Mouse (Mus musculus) liver, embryonic 12.5 days (tissue): ENCODE results near the gene Stag2. TPM values are rescaled to one million over a fixed set of nuclear protein-coding genes. Genes with fewer than 3 reads are reported as not detected.
A peak's percentile ranks its signal among the peaks of the same experiment; 100 is the strongest.

ENCODE experiments used
- ATAC-seq: fragments of 200-750 bp; cut with Nextera tagmentation; 2 replicates; pipeline ENCODE4 v1.8.0; 2017; ENCODE audit warnings: moderate number of reproducible peaks, mild to moderate bottlenecking, moderate library complexity
- H3K27ac ChIP-seq: fragments of 300-500 bp; sonication (generic); 2 replicates; pipeline ENCODE4 v1.5.1; 2016; ENCODE audit warnings: mild to moderate bottlenecking
- H3K27me3 ChIP-seq: fragments of 300-500 bp; sonication (generic); replicated peaks from 2 replicates; pipeline ENCODE4 v1.6.1; 2016; ENCODE audit warnings: mild to moderate bottlenecking, moderate library complexity
- H3K36me3 ChIP-seq: fragments of 300-500 bp; sonication (generic); 2 replicates; pipeline ENCODE4 v1.6.1; 2016; ENCODE audit warnings: mild to moderate bottlenecking, moderate library complexity
- H3K4me1 ChIP-seq: fragments of 300-500 bp; sonication (generic); 2 replicates; pipeline ENCODE4 v1.6.1; 2016
- H3K4me2 ChIP-seq: fragments of 300-500 bp; sonication (generic); 2 replicates; pipeline ENCODE4 v1.6.1; 2016; ENCODE audit warnings: mild to moderate bottlenecking, moderate library complexity
- H3K4me3 ChIP-seq: fragments of 300-500 bp; sonication (generic); 2 replicates; pipeline ENCODE4 v1.5.1; 2016; ENCODE audit warnings: mild to moderate bottlenecking, moderate library complexity
- H3K9ac ChIP-seq: fragments of 300-500 bp; sonication (generic); 2 replicates; pipeline ENCODE4 v1.6.1; 2016; ENCODE audit warnings: mild to moderate bottlenecking, moderate library complexity
- H3K9me3 ChIP-seq: fragments of 300-500 bp; sonication (generic); replicated peaks from 2 replicates; pipeline ENCODE4 v1.6.1; 2016; ENCODE audit warnings: mild to moderate bottlenecking, moderate library complexity
- WGBS: fragments of 180-500 bp; shearing (Covaris S2); methylation state at CpG from one replicate; pipeline ENCODE4 v1.1.7; 2016; ENCODE audit not compliant: insufficient replicate concordance; 5-methylcytosine and 5-hydroxymethylcytosine counted together
- polyA plus RNA-seq: library from polyadenylated mRNA; unstranded; fragments of >200 nt; fragmentation: Nextera tagmentation; extraction: Ambion mirVana; gene quantifications from 2 replicates; pipeline ENCODE4 v1.2.1, GENCODE M21; 2016

Stag2 gene
- polyA plus RNA-seq, 1 experiment from 2014 or later = 47.0 TPM

DNA sequence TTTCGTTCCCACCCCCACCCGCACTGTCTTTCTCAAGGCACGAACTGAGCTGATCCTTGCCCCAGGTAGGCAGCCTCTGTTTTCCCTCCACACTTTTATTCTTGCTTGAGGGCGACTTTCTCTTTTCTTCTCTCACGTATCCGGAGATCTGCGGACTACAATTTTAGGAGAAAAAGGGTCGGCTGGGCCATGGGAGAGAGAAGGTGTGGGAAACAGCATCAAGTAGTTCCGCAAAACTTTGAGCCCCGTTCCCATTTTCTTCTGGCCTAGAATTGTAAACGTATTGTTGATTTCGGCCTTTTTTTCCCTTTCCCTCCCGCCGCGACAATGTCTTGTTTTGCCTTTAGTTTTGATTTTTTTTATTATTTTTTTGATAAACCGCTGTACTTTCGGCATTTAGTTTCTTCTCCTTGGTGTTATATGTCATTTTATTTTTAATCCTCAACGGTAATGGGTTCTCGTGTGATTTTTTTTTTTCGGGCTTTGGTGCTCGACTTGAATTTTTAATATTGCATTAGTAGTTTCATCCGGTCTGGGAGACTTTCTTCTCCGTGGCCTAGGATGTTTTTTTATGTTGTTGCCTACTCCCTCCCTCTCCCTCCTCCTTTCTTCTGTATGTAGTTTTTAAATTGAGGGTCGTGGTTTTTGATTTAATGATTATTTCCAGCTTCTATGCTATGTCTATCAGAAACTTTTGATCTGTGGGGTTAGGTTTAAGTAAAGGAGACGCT is 2.1 kb downstream of the Stag2 start:
- H3K27ac ChIP-seq = peak overlapping the region; percentile 95
- H3K9ac ChIP-seq = peak overlapping the region; percentile 92
- H3K4me1 ChIP-seq = peaks cover 16% of the 10 kb centered on the region
- peak overlapping the region; percentile 73 for H3K4me3 ChIP-seq
- 8% methylated on average over 25 of the region's 25 CpGs for WGBS
- peak overlapping the region; percentile 70 for H3K4me2 ChIP-seq
- H3K27me3 ChIP-seq = no peaks in the 10 kb centered on the region
- H3K9me3 ChIP-seq = no peaks in the 10 kb centered on the region
- ATAC-seq = no peak
- no peaks in the 10 kb centered on the region for H3K36me3 ChIP-seq

DNA sequence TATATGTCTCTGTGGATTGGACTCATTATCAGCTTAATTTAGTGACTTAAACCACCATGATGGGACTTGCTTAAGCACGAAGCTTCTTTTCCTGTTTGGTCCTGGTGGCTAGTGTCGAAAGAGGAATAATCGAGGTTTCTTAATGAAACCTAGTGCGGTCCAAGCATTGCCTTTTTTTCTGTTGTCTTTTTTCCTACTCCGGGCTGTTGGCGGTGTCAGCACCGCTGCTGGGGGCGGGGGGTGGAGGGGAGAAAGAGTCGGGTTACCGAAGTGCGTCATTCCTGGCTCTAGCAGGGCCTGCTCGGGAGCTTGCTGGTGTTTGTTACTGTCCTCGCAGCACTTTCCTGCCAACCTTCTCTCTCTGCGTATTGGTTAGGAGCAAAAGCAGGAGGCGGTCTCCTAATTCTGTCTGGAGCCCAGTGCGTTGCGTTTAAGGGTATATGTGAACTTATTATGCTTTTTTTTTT is 2.8 kb downstream of the Stag2 start:
- ATAC-seq = peak; percentile 67
- H3K27ac ChIP-seq = peak overlapping the region; percentile 95
- peaks cover 16% of the 10 kb centered on the region for H3K4me1 ChIP-seq
- WGBS = 8% methylated on average over 15 of the region's 17 CpGs
- peak overlapping the region; percentile 92 for H3K9ac ChIP-seq
- peak overlapping the region; percentile 73 for H3K4me3 ChIP-seq
- no peaks in the 10 kb centered on the region for H3K27me3 ChIP-seq
- H3K9me3 ChIP-seq = no peaks in the 10 kb centered on the region
- H3K36me3 ChIP-seq = no peaks in the 10 kb centered on the region
- H3K4me2 ChIP-seq = peak overlapping the region; percentile 70

DNA sequence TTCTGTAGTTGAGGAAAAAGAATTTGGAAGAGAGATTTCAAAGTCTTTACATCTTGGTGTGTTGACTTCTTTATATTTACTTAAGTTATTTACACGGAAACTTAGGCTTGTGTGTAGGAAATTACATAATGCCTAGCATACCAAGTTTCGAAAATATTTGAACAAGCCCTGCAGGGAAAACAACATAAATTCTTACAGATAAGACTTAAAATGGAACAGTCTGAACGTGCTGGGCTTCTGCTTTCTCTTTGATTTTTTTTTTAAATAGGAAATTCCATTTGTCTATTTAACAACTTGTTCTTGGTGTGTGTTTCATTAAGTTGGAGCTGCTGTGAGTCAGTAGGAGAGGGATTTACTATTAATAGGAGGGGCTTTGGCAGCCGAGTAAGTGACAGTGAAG is 3.9 kb downstream of the Stag2 start:
- 6% methylated on average over 4 of the region's 4 CpGs for WGBS
- no peaks in the 10 kb centered on the region for H3K36me3 ChIP-seq
- H3K9ac ChIP-seq = peak overlapping the region; percentile 92

DNA sequence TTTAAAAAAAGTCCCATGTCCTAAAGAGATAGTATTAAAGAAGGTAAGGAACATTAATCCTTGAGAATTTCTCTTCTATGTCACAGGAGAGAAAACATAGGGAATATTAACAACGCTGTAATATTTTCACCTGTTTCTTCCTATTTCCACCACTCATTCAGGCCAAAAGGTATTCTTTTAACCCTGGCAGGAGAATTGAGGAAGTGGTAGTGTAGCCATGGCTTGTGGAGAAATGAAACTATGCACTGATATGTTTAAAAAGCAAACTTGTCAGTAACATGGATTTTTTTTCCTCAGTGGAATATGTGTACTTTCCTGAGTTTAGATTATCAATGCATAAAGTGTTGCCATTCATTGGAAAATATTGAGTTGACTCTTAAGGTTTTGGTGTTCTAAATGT is 16.3 kb downstream of the Stag2 start:
- ATAC-seq = no peak
- Histone ChIP-seq H3K27ac (no peak overlapping the region), H3K36me3 (no peaks in the 10 kb centered on the region), H3K4me1 (no peaks in the 10 kb centered on the region), H3K4me3 (no peak overlapping the region), H3K9ac (no peak overlapping the region), H3K27me3 (no peaks in the 10 kb centered on the region), H3K4me2 (no peak overlapping the region), H3K9me3 (no peaks in the 10 kb centered on the region)
- WGBS = 63% methylated on average over 1 of the region's 1 CpGs

More for the DNA sequence above, 3.9 kb downstream of the Stag2 start:
- Histone ChIP-seq H3K27me3 (no peaks in the 10 kb centered on the region), H3K9me3 (no peaks in the 10 kb centered on the region), H3K27ac (0 out of 2 replicates have a peak overlapping the region, but pooled peaks have one; percentile 36), H3K4me2 (peak overlapping the region; percentile 70), H3K4me3 (peak overlapping the region; percentile 73), H3K4me1 (peaks cover 13% of the 10 kb centered on the region; the same call in 1 of the 2 replicates)
- ATAC-seq = no peak

DNA sequence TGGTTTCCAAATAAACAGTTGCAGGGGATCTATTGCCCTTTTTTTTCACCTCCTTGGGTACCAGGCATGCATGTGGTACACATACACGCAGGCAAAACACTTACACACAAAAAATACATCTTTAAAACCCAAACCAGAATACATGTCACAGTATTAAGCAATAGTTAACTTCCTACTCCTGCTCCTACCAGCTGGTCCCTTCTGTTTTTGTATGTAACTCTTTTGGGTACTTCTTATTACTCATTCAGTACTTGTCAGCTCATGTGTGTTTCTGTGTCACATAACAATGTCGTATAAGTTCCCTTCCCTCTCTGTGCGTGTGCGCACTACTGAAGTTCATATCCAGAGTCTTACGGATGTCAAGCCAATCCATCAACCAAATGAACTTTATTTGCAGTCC is 21.7 kb downstream of the Stag2 start:
- Histone ChIP-seq H3K36me3 (no peaks in the 10 kb centered on the region), H3K9me3 (no peaks in the 10 kb centered on the region), H3K9ac (no peak overlapping the region), H3K4me1 (no peaks in the 10 kb centered on the region), H3K27ac (no peak overlapping the region), H3K27me3 (no peaks in the 10 kb centered on the region), H3K4me3 (no peak overlapping the region), H3K4me2 (no peak overlapping the region)
- no peak for ATAC-seq
- WGBS = 82% methylated on average over 5 of the region's 5 CpGs

DNA sequence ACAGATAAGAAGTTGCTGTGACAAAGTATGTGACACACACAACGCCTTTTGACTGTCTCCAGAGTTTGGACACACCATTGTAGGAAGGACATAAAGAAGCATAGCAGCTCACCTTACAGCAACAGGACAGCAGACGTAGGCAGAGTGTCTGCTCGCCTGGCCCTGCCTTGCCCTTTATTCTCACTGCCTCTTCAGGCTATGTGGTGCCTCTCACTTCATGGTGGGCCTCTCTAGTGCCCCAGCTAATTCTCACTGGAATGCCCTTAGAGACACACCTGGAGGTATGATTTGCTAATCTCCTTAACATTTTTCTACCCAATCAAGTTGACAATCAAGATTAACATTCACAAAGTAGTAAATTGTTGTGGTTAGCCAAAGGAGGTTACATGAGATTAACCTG is 38.5 kb downstream of the Stag2 start:
- no peak overlapping the region for H3K4me2 ChIP-seq
- no peak overlapping the region for H3K9ac ChIP-seq
- H3K4me3 ChIP-seq = no peak overlapping the region
- no peaks in the 10 kb centered on the region for H3K9me3 ChIP-seq
- no peaks in the 10 kb centered on the region for H3K27me3 ChIP-seq
- ATAC-seq = no peak
- 56% methylated on average over 3 of the region's 3 CpGs for WGBS
- no peak overlapping the region for H3K27ac ChIP-seq
- no peaks in the 10 kb centered on the region for H3K36me3 ChIP-seq
- no peaks in the 10 kb centered on the region for H3K4me1 ChIP-seq

DNA sequence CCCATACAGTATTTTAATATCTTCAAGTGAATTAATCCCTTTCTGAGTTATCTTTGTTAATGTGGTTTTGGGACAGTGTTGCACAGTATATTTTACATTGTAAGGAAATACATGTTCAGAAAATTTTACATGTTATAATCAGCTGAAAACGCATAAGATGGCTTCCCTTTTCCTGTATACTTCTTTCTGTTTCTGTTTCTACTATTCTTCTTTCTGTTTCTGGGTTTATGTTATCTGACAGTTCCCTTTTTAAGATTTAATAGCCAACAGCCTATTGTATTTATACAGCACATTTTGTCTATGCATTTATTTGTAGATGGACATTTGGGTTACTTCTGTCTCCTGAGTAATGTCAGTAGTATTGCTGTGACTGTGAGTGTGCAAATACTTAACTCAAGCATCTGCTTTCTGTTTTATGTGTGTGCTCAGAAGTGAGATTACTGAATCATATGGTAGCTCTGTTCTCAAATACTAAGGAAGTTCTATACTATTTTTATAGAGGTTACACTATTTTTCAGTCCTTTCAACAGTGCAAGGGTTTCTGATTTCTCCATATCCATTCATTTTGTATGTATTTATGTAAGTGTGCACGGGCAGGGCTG is 39.8 kb downstream of the Stag2 start:
- no peaks in the 10 kb centered on the region for H3K27me3 ChIP-seq
- ATAC-seq = no peak
- H3K4me2 ChIP-seq = no peak overlapping the region
- WGBS = 72% methylated on average over 2 of the region's 2 CpGs
- no peaks in the 10 kb centered on the region for H3K9me3 ChIP-seq
- H3K4me1 ChIP-seq = no peaks in the 10 kb centered on the region
- H3K36me3 ChIP-seq = no peaks in the 10 kb centered on the region
- H3K27ac ChIP-seq = no peak overlapping the region
- H3K9ac ChIP-seq = no peak overlapping the region
- H3K4me3 ChIP-seq = no peak overlapping the region

DNA sequence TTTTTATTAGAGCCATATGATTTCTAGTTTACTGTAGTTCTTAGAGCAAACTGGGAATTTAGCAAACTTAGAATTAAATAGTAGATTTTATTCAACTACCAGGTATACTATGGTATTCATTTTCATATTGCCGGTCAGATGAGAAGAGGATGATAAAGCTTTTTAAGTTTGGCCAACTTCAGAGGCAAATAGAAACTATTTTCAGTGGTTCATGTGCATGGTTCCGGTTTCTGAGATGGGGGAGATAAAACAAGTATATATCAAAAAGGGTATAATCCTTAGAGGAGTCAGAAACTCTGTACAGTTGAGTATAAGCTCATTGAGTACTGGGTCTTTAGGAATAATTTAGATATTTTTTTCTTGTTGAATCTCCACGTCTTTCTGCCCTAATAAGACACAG is 45.5 kb downstream of the Stag2 start:
- Histone ChIP-seq H3K27ac (no peak overlapping the region), H3K4me1 (no peaks in the 10 kb centered on the region), H3K9ac (no peak overlapping the region), H3K27me3 (no peaks in the 10 kb centered on the region), H3K4me2 (no peak overlapping the region), H3K9me3 (no peaks in the 10 kb centered on the region), H3K4me3 (no peak overlapping the region), H3K36me3 (no peaks in the 10 kb centered on the region)
- whole genome bisulfite sequencing = 67% methylated on average over 3 of the region's 3 CpGs
- ATAC-seq = no peak

DNA sequence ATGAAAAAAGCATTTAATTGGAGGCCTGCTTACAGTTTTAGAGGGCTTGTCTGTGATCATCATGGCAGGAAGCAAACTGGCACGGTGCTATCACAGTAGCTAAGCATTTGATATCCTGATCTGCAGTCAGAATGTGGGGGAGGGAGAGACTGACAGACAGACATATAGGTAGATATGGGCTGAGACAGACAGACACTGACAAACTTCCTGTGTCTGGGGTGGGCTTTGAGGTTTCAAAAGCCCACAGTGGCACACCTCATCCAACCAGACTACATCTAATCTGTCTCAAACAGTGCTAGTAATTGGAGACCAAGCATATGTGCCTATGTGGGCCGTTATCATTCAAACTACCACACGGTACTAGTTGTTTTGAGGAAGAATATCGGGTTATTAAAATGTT is 53.4 kb downstream of the Stag2 start:
- WGBS = 42% methylated on average over 4 of the region's 4 CpGs
- Histone ChIP-seq H3K27me3 (no peaks in the 10 kb centered on the region), H3K9ac (no peak overlapping the region), H3K4me1 (no peaks in the 10 kb centered on the region), H3K36me3 (peaks cover 19% of the 10 kb centered on the region), H3K4me3 (no peak overlapping the region), H3K9me3 (no peaks in the 10 kb centered on the region), H3K27ac (no peak overlapping the region), H3K4me2 (no peak overlapping the region)
- no peak for ATAC-seq

DNA sequence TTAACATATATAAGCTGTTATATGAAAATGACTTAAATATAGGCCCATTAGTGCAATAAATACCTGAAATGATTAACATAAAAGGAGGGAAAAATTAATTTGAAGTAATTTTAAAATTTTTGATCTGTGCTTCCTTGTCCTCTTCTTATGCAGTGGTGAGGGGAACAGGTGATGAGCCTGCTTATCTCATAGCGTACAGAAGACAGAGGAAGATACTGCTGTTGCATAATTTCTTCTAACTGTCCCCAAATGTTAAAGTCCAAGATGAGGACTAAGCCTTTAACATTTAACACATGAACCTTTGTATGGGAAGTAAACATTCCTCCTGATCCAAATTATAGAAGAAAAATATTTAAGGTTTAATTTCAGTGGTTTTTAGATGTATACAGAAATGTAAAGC is 66.6 kb downstream of the Stag2 start:
- ATAC-seq = no peak; the same call in 1 of the 2 replicates
- H3K4me1 ChIP-seq = 0 out of 2 replicates have a peak, but pooled peaks cover 4% of the 10 kb centered on the region
- H3K9me3 ChIP-seq = no peaks in the 10 kb centered on the region
- no peaks in the 10 kb centered on the region for H3K27me3 ChIP-seq
- no peak overlapping the region for H3K4me2 ChIP-seq
- 54% methylated on average over 1 of the region's 1 CpGs for WGBS
- no peak overlapping the region for H3K27ac ChIP-seq
- peaks cover 18% of the 10 kb centered on the region for H3K36me3 ChIP-seq
- H3K9ac ChIP-seq = no peak overlapping the region
- H3K4me3 ChIP-seq = no peak overlapping the region

DNA sequence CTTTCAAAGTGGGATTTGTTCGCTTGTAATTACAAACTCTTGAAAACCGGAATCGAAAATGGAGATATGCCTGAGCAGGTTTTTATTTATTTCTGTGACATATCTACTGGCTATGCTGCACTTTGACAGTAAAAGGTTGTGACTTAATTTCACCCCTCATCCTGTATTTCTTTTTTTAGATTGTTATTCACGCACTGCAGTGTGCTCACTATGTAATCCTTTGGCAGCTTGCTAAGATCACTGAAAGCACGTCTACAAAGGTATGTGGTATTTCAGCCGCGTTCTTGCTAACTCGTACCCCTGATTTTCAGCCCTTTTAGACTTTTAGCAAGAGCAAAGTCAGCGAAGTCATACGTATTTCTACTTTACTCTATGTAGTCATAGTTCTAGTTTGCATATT is 101.2 kb downstream of the Stag2 start:
- Histone ChIP-seq H3K9me3 (no peaks in the 10 kb centered on the region), H3K4me3 (no peak overlapping the region), H3K9ac (no peak overlapping the region), H3K4me1 (no peaks in the 10 kb centered on the region), H3K4me2 (no peak overlapping the region), H3K36me3 (peaks cover 49% of the 10 kb centered on the region), H3K27ac (no peak overlapping the region), H3K27me3 (no peaks in the 10 kb centered on the region)
- ATAC-seq = no peak
- WGBS = 90% methylated on average over 10 of the region's 10 CpGs

DNA sequence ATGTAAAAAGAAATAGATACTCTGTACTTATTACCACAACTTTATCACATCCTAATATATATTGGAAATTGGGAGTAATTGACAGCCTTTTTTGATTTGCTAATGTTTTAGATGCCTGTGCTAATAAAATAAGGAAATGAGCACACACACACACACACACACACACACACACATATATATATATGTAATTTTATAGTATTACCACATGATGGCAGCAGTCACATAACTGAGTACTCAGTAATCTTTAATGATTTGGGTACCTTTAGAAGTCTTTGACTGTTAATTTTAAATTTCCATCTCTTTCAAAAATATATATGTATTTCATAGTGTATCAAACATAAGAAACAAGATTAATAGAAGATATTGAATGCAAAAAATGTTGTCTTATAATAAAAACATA is 123.6 kb downstream of the Stag2 start:
- Histone ChIP-seq H3K36me3 (peaks cover 33% of the 10 kb centered on the region), H3K27ac (no peak overlapping the region), H3K4me2 (no peak overlapping the region), H3K27me3 (no peaks in the 10 kb centered on the region), H3K4me1 (no peaks in the 10 kb centered on the region), H3K9ac (no peak overlapping the region), H3K9me3 (no peaks in the 10 kb centered on the region), H3K4me3 (no peak overlapping the region)
- no peak for ATAC-seq
